Mouse (Mus musculus) limb, embryonic 12.5 days (tissue): ENCODE measurements around the gene Syf2. TPM values are rescaled to one million over a fixed set of nuclear protein-coding genes. Genes with fewer than 3 reads are reported as not detected.

Experiments used
- ATAC-seq: fragments of 200-750 bp; cut with Nextera tagmentation; 2 replicates; pipeline ENCODE4 v1.8.0; 2017; ENCODE audit warnings: low read depth, moderate TSS enrichment; ENCODE audit not compliant: insufficient number of reproducible peaks, insufficient read depth, low FRiP score, low TSS enrichment
- H3K27ac ChIP-seq: fragments of 300-500 bp; sonication (generic); 2 replicates; pipeline ENCODE4 v1.5.1; 2016; ENCODE audit warnings: mild to moderate bottlenecking, moderate library complexity
- H3K27me3 ChIP-seq: fragments of 300-500 bp; sonication (generic); 2 replicates; pipeline ENCODE4 v1.6.1; 2016; ENCODE audit warnings: mild to moderate bottlenecking, moderate library complexity
- H3K36me3 ChIP-seq: fragments of 300-500 bp; sonication (generic); 2 replicates; pipeline ENCODE4 v1.6.1; 2016; ENCODE audit warnings: mild to moderate bottlenecking, moderate library complexity
- H3K4me1 ChIP-seq: fragments of 300-500 bp; sonication (generic); replicated peaks from 2 replicates; pipeline ENCODE4 v1.6.1; 2016
- H3K4me2 ChIP-seq: fragments of 300-500 bp; sonication (generic); 2 replicates; pipeline ENCODE4 v1.6.1; 2016; ENCODE audit warnings: mild to moderate bottlenecking, moderate library complexity
- H3K4me3 ChIP-seq: fragments of 300-500 bp; sonication (generic); replicated peaks from 2 replicates; pipeline ENCODE4 v1.5.1; 2016; ENCODE audit warnings: mild to moderate bottlenecking
- H3K9ac ChIP-seq: fragments of 300-500 bp; sonication (generic); replicated peaks from 2 replicates; pipeline ENCODE4 v1.6.1; 2016; ENCODE audit warnings: mild to moderate bottlenecking, moderate library complexity
- H3K9me3 ChIP-seq: fragments of 300-500 bp; sonication (generic); 2 replicates; pipeline ENCODE4 v1.6.1; 2016; ENCODE audit warnings: mild to moderate bottlenecking, moderate library complexity
- WGBS: fragments of 180-500 bp; shearing (Covaris S2); methylation state at CpG from one replicate; pipeline ENCODE4 v1.1.7; 2016; 5-methylcytosine and 5-hydroxymethylcytosine counted together
- polyA plus RNA-seq: library from polyadenylated mRNA; unstranded; fragments of >200 nt; fragmentation: Nextera tagmentation; extraction: Ambion mirVana; gene quantifications from 2 replicates; pipeline ENCODE4 v1.2.1, GENCODE M21; 2016

Gene Syf2
- polyA plus RNA-seq, 1 experiment from 2014 or later = 73.8 TPM

GRCm38 (mm10) chr4:134924019-134924741, 6.5 kb upstream of the Syf2 start:
- Histone ChIP-seq H3K9me3 (no peaks in the 10 kb centered on the region), H3K9ac (peak overlapping the region; percentile 97), H3K27me3 (no peaks in the 10 kb centered on the region), H3K4me2 (peak overlapping the region; percentile 81), H3K36me3 (peaks cover 35% of the 10 kb centered on the region), H3K4me1 (peaks cover 19% of the 10 kb centered on the region), H3K27ac (peak overlapping the region; percentile 92), H3K4me3 (peak overlapping the region; percentile 100)
- ATAC-seq = no peak
- under 1% methylated on average over 75 of the region's 75 CpGs for WGBS

GRCm38 (mm10) chr4:134925206-134925605, 5.5 kb upstream of the Syf2 start:
- Histone ChIP-seq H3K4me3 (peak overlapping the region; percentile 100), H3K36me3 (peaks cover 35% of the 10 kb centered on the region), H3K9ac (no peak overlapping the region), H3K4me2 (peak overlapping the region; percentile 81), H3K9me3 (no peaks in the 10 kb centered on the region), H3K27ac (no peak overlapping the region), H3K4me1 (peaks cover 19% of the 10 kb centered on the region), H3K27me3 (no peaks in the 10 kb centered on the region)
- ATAC-seq = no peak
- 80% methylated on average over 8 of the region's 8 CpGs for WGBS

- H3K36me3 ChIP-seq = peaks cover 44% of the 10 kb centered on the region
- H3K27ac ChIP-seq = no peak overlapping the region
Measured at GRCm38 (mm10) chr4:134927815-134928463, 2.8 kb upstream of the Syf2 start.

GRCm38 (mm10) chr4:134928464-134928836, 2.2 kb upstream of the Syf2 start:
- Histone ChIP-seq H3K4me1 (peaks cover 23% of the 10 kb centered on the region), H3K27ac (no peak overlapping the region), H3K36me3 (peaks cover 49% of the 10 kb centered on the region), H3K9ac (no peak overlapping the region), H3K9me3 (no peaks in the 10 kb centered on the region), H3K4me2 (no peak overlapping the region), H3K27me3 (no peaks in the 10 kb centered on the region), H3K4me3 (no peak overlapping the region)
- no peak for ATAC-seq
- 61% methylated on average over 1 of the region's 1 CpGs for WGBS

More at GRCm38 (mm10) chr4:134927815-134928463, 2.8 kb upstream of the Syf2 start:
- no peak overlapping the region for H3K4me2 ChIP-seq
- peaks cover 23% of the 10 kb centered on the region for H3K4me1 ChIP-seq
- 74% methylated on average over 5 of the region's 5 CpGs for WGBS
- H3K27me3 ChIP-seq = no peaks in the 10 kb centered on the region
- no peak overlapping the region for H3K4me3 ChIP-seq
- H3K9me3 ChIP-seq = no peaks in the 10 kb centered on the region
- no peak overlapping the region for H3K9ac ChIP-seq
- ATAC-seq = no peak

GRCm38 (mm10) chr4:134929536-134929935, 1.2 kb upstream of the Syf2 start:
- Histone ChIP-seq H3K9me3 (no peaks in the 10 kb centered on the region), H3K4me2 (no peak overlapping the region), H3K4me3 (no peak overlapping the region), H3K4me1 (peaks cover 23% of the 10 kb centered on the region), H3K27ac (no peak overlapping the region), H3K9ac (no peak overlapping the region), H3K27me3 (no peaks in the 10 kb centered on the region), H3K36me3 (peaks cover 60% of the 10 kb centered on the region)
- no peak for ATAC-seq
- WGBS = 84% methylated on average over 4 of the region's 4 CpGs

- ATAC-seq = no peak
- WGBS = 32% methylated on average over 9 of the region's 9 CpGs
- Histone ChIP-seq H3K27me3 (no peaks in the 10 kb centered on the region), H3K4me2 (peak overlapping the region; percentile 81), H3K9ac (no peak overlapping the region), H3K36me3 (peaks cover 65% of the 10 kb centered on the region), H3K4me1 (peaks cover 21% of the 10 kb centered on the region), H3K27ac (no peak overlapping the region), H3K4me3 (peak overlapping the region; percentile 99), H3K9me3 (no peaks in the 10 kb centered on the region)
Measured at GRCm38 (mm10) chr4:134930190-134930589, 508 bp upstream of the Syf2 start.

GRCm38 (mm10) chr4:134937240-134938176, 6.8 kb downstream of the Syf2 start:
- Histone ChIP-seq H3K4me2 (no peak overlapping the region), H3K36me3 (peaks cover 52% of the 10 kb centered on the region), H3K9me3 (no peaks in the 10 kb centered on the region), H3K4me3 (no peak overlapping the region), H3K4me1 (0 out of 2 replicates have a peak, but pooled peaks cover 3% of the 10 kb centered on the region), H3K27ac (no peak overlapping the region), H3K9ac (no peak overlapping the region), H3K27me3 (peaks cover 13% of the 10 kb centered on the region)
- ATAC-seq = no peak
- 68% methylated on average over 17 of the region's 17 CpGs for WGBS

- no peak for ATAC-seq
- Histone ChIP-seq H3K27ac (no peak overlapping the region), H3K27me3 (peaks cover 35% of the 10 kb centered on the region), H3K4me1 (peaks cover 9% of the 10 kb centered on the region), H3K4me2 (0 out of 2 replicates have a peak overlapping the region, but pooled peaks have one; percentile 22), H3K9me3 (no peaks in the 10 kb centered on the region), H3K36me3 (peaks cover 28% of the 10 kb centered on the region), H3K9ac (no peak overlapping the region), H3K4me3 (no peak overlapping the region)
- WGBS = 61% methylated on average over 9 of the region's 9 CpGs
Measured at GRCm38 (mm10) chr4:134939900-134940299, 9.2 kb downstream of the Syf2 start.

GRCm38 (mm10) chr4:134943758-134944538, 13.2 kb downstream of the Syf2 start:
- no peak overlapping the region for H3K4me3 ChIP-seq
- no peak overlapping the region for H3K4me2 ChIP-seq
- ATAC-seq = no peak
- peaks cover 9% of the 10 kb centered on the region for H3K4me1 ChIP-seq
- 38% methylated on average over 27 of the region's 27 CpGs for WGBS
- no peaks in the 10 kb centered on the region for H3K9me3 ChIP-seq
- H3K27me3 ChIP-seq = peaks cover 41% of the 10 kb centered on the region
- H3K9ac ChIP-seq = 0 out of 2 replicates have a peak overlapping the region, but pooled peaks have one; percentile 31
- no peaks in the 10 kb centered on the region for H3K36me3 ChIP-seq
- no peak overlapping the region for H3K27ac ChIP-seq

GRCm38 (mm10) chr4:134946024-134946744, 15.5 kb downstream of the Syf2 start:
- Histone ChIP-seq H3K4me3 (no peak overlapping the region), H3K9ac (no peak overlapping the region), H3K27ac (no peak overlapping the region), H3K36me3 (no peaks in the 10 kb centered on the region), H3K9me3 (no peaks in the 10 kb centered on the region), H3K4me2 (peak overlapping the region; percentile 40), H3K4me1 (peaks cover 16% of the 10 kb centered on the region), H3K27me3 (peaks cover 33% of the 10 kb centered on the region)
- WGBS = 16% methylated on average over 17 of the region's 17 CpGs
- ATAC-seq = no peak
